Mouse (Mus musculus): ENCODE measurements around the gene Slc15a5.

- TF ChIP-seq GATA1 (IDR thresholded peaks at IDR 0.05; ENCODE audit: borderline replicate concordance, low read length) (no peak), FLI1 (IDR thresholded peaks at IDR 0.05; ENCODE audit: low read length) (no peak)
Measured at GRCm38 (mm10) chr6:137980905-137981696, 98.6 kb downstream of the Slc15a5 start.
